Mouse (Mus musculus) testis, postnatal 14 days (tissue): ENCODE results near the gene Tmem132a.

Experiments used
- DNase-seq: peaks from one replicate; pipeline ENCODE4 v3.0.0; 2021; ENCODE audit warnings: low spot score

Tmem132a gene

GRCm38 (mm10) chr19:10869886-10870527, at the start of gene Tmem132a:
TSS of gene Tmem132a (minus strand) at chr19:10869940.
- no peak for DNase-seq

- no peak for DNase-seq
Observed at GRCm38 (mm10) chr19:10918321-10918991, 48.7 kb upstream of the Tmem132a start.

- no peak for DNase-seq
Observed at GRCm38 (mm10) chr19:10916506-10916905, 46.8 kb upstream of the Tmem132a start.

- no peak for DNase-seq
Observed at GRCm38 (mm10) chr19:10914870-10915269, 45.1 kb upstream of the Tmem132a start.

GRCm38 (mm10) chr19:10914291-10914690, 44.6 kb upstream of the Tmem132a start:
- no peak for DNase-seq

- no peak for DNase-seq
Observed at GRCm38 (mm10) chr19:10909087-10909721, 39.5 kb upstream of the Tmem132a start.

GRCm38 (mm10) chr19:10907891-10908290, 38.2 kb upstream of the Tmem132a start:
- no peak for DNase-seq

- no peak for DNase-seq
Observed at GRCm38 (mm10) chr19:10905728-10906000, 35.9 kb upstream of the Tmem132a start.

GRCm38 (mm10) chr19:10904927-10905727, 35.4 kb upstream of the Tmem132a start:
- DNase-seq = peak; percentile 67

GRCm38 (mm10) chr19:10904512-10904911, 34.8 kb upstream of the Tmem132a start:
- no peak for DNase-seq

- DNase-seq = no peak
Observed at GRCm38 (mm10) chr19:10901046-10901445, 31.3 kb upstream of the Tmem132a start.

GRCm38 (mm10) chr19:10900315-10900714, 30.6 kb upstream of the Tmem132a start:
- no peak for DNase-seq

- no peak for DNase-seq
Observed at GRCm38 (mm10) chr19:10897491-10897890, 27.8 kb upstream of the Tmem132a start.

GRCm38 (mm10) chr19:10896849-10897248, 27.1 kb upstream of the Tmem132a start:
- DNase-seq = no peak

- DNase-seq = no peak
Observed at GRCm38 (mm10) chr19:10895708-10896107, 26.0 kb upstream of the Tmem132a start.

GRCm38 (mm10) chr19:10895016-10895528, 25.3 kb upstream of the Tmem132a start, which contains the start of gene Prpf19:
TSS of gene Prpf19 (plus strand) at chr19:10895231.
- DNase-seq = peak; percentile 97

- DNase-seq = no peak
Observed at GRCm38 (mm10) chr19:10892201-10892600, 22.5 kb upstream of the Tmem132a start.

GRCm38 (mm10) chr19:10881426-10882154, 11.8 kb upstream of the Tmem132a start, which contains the start of gene Tmem109:
TSS of gene Tmem109 (minus strand) at chr19:10882001.
- peak; percentile 90 for DNase-seq

GRCm38 (mm10) chr19:10880975-10881425, 11.3 kb upstream of the Tmem132a start:
- no peak for DNase-seq

GRCm38 (mm10) chr19:10880085-10880974, 10.6 kb upstream of the Tmem132a start:
- no peak for DNase-seq
